Mouse (Mus musculus) cortical plate, adult 2 months (tissue): Measurements from ENCODE around the gene Sh3d19.

ENCODE experiments used
- CTCF ChIP-seq: fragments of 200-500 bp; IDR thresholded peaks from 2 replicates; pipeline ENCODE4 v1.5.1; 2011; ENCODE audit warnings: mild to moderate bottlenecking, control low read depth, low read length; ENCODE audit not compliant: insufficient read depth; ENCODE audit errors: extremely low read depth
- POLR2A ChIP-seq: fragments of 200-500 bp; IDR thresholded peaks from 2 replicates; pipeline ENCODE4 v1.6.1; 2011; ENCODE audit warnings: mild to moderate bottlenecking, low read length, control low read depth; ENCODE audit not compliant: insufficient read depth; ENCODE audit errors: extremely low read depth

- TF ChIP-seq POLR2A (no peak), CTCF (no peak)
These were observed at the start of gene Sh3d19 for GRCm38 (mm10) chr3:85970742-85971598.
